Mouse (Mus musculus) 416B (cell line): ENCODE measurements around the gene Mum1.

Experiments used
- DNase-seq: peaks from one replicate; pipeline ENCODE4 v3.0.0; 2011; ENCODE audit warnings: low read depth

The Mum1 gene

DNA sequence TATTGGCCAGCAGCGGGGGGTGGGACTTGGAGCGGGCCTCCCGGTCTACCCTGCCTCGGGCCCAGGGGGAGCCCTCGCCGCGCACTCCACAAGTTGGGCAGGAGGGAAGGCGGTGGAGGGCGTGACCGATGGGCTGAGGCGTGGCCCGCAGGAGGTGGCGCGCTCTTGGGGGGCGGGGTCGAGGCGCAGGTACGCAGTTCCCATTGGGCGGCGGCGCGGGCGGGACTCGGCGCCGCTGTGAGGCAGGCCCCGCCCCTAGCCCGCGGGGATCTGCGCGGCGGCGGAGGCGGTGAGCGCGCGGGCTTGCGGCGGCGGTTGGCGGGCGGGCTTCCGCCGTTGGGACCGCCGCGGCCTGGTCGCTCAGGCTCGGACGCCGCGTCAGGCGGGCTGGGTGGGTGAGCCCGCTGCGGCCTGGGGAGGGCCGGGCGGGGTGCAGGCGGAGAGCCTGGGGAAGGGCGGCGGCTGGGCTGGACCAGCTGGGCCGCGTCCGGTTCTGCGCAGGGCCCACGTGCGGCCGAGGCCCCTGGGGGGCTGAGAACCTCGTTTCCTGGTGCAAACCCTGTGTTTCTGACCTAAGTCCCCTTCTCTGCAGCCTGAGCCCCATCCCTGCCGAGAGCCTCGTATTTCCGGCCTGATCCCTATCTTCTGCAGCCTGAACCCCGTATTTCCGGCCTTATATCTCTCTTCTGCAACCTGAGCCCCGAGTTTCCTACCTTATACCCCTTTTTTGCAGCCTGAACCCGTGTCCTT is at the start of gene Mum1:
Mum1 (plus strand) TSS at position 19 of the 750 bp plus-strand sequence.
- peak; percentile 99 for DNase-seq

DNA sequence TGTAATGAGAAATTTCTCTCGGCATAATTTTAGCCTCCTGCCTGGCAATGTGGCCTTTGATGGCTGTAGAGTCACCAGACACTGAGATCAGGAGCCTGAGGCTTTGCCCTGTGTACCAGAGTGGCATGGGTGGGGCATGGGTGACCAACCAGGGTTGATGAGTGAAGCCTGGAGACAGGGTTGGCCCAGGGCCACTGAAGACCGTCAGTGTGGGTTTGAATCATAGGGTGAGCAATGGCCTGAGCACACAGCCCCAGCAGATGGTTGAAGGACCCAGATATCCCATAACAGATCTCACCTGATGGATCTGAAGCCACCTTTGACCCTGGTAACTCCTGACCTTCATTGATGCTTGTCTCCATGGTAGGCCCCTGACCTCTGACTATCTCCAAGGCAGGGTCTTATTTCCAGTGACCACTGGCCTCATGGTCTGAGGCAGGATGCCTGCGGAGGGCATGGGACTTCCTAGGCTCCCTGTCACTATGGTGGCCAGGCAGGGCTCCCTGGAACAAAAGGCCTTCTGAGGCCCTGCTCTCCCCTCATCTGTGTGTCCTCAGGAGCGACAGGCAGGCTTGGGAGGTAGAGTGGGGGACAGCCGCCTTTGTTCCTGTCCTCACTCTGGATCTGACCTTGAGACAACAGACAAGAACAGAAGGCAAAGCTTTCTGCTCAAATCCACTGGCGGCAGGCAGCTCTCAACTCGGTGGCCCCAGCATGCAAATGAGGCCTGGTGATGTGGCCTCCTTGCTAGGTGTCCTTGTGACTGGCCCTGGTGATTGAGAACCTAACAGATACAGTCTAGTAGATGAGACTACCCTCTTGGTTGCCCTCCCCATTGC is 48.6 kb upstream of the Mum1 start:
- DNase-seq: no peak

DNA sequence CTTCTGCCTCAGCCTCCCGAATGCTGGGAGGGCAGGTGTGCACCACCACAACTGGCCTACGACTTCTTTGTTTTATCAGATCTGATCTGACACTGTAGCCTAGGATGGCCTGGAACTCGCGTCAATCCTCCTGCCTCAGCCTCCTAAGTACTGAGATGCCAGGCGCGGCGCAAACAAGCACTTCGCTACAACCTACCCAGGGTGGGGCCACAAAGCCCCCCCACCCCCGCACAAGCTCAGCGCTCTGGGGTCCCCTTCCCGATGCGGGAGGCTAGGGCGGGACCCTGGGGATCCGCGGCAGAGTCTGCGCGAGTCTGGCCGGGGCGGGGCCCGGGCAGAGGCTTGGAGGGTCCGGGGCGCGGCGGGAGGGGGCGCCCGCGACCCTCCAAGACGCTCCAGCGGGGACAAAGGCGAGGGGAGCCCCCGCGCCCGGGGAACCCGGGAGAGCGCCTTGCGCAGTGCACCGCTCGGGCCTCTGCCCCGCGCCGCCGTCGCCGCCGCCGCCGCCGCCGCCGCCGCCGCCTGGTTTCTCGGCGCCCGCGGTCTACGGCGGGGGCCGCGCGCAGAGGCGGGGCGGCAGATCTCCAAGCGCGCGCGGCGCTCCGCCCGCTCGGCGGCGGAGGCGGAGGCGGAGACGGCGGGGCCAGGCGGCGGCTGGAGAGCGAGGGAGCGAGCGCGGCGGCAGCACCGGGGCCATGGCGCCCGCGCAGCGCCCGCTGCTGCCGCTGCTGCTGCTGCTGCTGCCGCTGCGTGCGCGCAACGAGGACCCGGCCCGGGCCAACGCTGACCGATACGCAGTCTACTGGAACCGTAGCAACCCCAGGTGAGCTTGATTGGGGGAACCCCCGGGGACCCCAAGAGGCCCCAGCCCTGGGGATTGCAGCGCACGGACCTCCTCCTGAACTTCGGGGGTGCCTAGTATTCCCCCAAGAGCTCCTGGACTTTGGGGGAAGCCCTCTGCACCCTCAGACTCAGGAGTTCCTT is 46.9 kb upstream of the Mum1 start, which contains the start of gene Efna2:
Efna2 (plus strand) TSS at position 415 of the 984 bp plus-strand sequence.
- no peak for DNase-seq

DNA sequence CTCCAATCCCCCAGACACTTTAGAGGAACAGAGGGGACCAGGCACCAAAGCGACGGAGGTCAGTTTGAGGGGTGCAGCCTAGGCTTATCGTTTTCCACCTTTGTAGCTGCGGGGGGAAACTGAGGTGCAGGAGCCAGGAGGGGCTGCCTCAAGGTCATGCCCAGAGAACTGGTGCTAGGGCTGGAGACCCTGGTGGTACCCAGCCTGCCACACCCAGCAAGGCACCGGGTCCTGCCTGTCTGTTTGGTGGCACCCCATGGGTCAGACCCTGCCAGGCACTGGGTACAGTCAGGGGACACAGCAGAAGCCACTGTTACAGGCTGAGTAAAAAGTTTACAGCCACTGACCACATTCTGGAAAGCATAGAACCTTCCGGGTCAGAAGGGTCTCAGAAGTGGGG is 45.9 kb upstream of the Mum1 start:
- no peak for DNase-seq

DNA sequence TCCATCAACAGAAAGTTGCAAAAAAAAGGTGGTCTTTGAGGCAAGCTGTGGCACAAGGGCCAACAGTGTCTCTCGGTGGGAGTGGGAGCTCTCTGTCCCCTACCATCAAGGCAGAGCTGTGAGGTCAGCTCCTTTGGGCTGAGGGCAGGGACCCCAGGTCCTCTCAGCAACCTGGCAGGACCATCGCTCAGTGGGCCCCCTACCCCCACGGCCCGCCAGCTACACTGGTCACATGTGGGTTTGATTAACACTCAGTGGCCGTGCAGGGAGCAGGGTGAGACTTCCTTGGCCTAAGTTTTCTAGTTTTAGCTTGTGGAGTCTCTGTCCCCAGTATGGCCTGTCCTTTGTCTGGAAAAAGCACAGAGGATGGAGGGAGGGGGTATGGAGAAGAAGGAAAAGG is 45.4 kb upstream of the Mum1 start:
- no peak for DNase-seq

DNA sequence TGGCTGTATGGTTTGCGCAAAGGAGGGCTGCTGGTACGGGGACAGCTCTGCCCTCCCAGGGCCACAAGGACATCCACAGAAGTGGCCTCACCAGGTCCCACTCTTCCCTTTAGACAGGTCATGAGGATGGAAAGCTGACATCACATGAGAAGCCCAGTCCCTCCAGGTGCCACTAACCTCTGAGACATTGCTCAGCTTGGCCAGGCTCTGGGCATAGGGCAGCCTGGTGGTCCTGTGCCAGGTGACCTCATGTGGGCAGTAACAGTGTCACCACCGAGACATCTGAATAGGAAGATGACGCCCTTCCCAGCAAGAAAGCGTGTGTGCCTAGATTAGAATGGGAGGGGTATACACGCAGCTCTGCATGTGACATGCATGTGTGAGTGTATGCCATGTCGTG is 43.7 kb upstream of the Mum1 start:
- DNase-seq: no peak

DNA sequence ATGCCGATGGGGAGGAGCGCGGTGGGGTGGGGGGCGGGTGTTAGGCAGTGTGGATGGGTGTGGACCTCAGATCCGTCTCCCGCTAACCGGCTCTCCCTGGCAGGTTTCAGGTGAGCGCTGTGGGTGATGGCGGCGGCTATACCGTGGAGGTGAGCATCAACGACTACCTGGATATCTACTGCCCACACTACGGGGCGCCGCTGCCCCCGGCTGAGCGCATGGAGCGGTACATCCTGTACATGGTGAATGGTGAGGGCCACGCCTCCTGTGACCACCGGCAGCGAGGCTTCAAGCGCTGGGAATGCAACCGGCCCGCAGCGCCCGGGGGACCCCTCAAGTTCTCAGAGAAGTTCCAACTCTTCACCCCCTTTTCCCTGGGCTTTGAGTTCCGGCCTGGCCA is 39.6 kb upstream of the Mum1 start:
- no peak for DNase-seq

DNA sequence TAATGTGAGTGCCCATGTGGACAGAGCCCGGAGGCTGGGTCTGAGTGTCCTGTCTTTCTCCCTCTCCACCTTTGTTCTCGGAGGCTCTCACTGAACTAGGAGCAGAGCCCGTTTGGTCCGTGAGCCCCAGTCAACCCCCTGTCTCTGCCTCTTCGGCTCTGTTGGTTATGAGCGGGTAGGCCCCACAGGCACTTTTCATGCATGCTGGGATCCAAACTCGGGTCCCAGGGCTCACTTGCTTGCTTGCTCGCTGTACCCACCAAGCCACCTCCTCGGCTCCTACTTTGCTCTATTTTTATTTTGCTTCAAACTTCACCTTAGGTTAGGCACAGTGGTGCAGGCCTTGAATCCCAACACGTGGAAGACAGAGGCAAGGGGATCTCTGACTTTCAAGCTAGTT is 38.5 kb upstream of the Mum1 start:
- DNase-seq: no peak

DNA sequence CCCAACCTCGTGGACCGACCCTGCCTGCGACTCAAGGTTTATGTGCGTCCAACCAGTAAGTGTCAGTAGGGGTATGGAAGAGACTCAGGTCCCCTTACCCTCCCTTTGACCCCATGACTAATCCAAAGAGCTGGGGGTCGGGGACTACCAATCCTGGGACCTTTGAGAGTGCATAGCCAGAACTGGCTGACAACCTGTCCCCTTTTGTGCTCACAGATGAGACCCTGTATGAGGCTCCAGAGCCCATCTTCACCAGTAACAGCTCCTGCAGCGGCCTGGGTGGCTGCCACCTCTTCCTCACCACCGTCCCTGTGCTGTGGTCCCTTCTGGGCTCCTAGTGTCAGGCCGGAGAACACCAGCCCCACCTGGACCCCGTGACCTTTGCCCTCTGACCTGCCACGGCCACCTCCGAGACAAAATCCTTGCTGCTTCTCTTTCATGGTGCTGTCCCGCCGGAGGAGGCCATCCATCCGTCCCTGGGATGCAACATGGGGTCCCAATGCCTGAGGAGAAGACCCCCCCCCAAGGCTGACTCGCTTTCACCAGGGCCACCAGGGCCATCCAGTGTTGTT is 37.7 kb upstream of the Mum1 start:
- DNase-seq: no peak

DNA sequence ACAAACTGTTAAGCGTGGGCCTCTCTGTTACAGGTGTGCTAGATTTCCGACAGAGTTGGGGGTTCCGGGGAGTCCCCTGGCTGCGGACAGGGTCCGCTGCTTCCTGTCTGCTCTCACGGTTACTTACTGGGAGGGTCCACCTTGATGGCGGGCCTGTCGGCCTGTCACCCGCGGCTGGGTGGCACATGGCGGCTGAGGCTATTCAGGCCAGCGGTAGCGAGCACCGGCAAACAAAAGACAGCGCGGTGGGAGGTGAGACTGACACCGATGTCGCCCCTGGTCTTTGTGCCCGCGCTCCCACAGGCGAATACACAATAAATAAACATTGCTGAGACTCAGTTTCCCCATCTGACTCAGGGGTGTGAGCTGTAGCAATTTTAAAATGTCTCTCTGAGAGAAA is 36.2 kb upstream of the Mum1 start:
- no peak for DNase-seq

DNA sequence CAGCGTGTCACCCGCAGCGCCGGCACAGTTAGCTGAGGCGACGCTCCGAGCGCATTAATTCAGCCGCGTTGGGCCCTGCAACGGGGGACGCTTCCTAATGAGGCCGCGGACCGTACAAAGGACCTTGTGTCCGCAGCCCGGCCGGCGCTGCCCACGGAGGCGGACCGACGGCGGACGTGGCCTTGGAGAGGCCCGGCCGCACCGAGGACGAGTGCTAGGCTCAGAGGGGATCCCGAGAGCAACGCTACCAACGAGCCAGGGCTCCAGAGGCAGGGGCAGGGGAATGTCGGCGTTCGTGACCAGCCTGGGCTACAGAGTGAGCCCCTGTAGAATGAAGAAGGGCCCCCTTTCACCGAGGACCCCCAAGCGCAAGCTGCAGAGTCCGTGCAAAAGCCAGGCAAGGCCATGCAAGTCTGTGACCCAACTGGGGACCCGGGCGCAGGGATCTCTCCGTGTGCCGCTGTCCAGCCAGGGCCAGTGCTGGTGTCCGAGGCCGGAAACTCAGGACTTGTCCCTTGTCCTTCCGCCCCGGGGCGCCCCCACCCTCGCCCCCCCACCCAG is 35.7 kb upstream of the Mum1 start:
- no peak for DNase-seq

DNA sequence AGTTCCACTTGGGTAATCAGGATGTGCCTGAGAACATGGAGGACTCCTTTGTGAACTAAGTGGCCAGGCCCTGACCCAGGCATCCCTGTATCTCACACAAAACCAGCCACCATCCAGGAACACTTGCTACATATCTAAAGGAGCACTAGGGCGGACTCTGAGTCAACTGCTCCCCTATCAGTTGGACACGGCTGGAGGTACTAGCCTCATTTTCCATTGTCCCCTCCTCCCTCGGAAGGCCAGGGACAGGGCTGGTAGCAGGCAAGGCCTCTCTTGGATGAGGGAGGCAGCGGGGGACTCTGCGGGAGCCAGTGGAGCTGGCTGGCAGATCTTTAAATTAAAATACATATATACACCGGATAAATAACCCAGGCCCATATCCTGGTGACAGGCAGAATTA is 32.3 kb upstream of the Mum1 start:
- no peak for DNase-seq

DNA sequence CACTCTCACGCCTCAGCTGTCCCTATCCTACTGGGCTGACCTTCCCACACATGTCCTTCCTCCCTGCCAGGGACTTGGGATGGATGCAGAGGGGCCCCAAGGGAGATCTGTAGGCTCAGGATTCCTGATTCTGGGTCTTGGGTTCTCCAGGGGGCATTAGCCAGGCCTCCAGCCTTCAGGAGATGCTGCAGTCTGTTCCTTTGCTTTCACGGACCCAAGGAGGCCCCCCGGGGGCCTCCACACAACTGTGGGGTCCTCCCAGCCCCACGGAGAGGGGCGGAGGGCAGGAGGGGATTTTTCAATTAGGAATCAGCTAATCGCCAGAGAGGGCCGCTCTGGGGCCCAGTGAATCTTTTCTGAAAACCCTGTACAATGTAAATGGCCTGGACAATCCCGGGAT is 31.8 kb upstream of the Mum1 start:
- no peak for DNase-seq

DNA sequence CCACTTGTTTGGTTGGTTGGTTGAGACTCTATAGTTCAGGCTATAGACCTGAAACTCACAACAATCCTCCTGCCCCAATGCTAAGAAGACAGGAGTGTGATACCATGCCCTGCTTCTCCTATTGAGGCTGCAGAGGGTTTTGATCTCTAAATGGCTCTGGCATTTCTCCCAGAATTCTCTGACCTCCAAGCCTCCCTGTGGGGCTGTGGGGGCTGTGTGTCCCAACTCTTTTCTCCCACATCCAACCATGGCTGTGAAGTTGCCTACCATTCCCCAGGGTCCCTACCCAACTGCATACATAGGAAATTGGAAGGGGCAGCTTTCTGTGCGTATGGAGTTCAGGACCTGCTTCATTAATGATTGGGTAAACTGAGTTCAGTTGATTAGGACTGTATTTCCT is 30.1 kb upstream of the Mum1 start:
- no peak for DNase-seq

DNA sequence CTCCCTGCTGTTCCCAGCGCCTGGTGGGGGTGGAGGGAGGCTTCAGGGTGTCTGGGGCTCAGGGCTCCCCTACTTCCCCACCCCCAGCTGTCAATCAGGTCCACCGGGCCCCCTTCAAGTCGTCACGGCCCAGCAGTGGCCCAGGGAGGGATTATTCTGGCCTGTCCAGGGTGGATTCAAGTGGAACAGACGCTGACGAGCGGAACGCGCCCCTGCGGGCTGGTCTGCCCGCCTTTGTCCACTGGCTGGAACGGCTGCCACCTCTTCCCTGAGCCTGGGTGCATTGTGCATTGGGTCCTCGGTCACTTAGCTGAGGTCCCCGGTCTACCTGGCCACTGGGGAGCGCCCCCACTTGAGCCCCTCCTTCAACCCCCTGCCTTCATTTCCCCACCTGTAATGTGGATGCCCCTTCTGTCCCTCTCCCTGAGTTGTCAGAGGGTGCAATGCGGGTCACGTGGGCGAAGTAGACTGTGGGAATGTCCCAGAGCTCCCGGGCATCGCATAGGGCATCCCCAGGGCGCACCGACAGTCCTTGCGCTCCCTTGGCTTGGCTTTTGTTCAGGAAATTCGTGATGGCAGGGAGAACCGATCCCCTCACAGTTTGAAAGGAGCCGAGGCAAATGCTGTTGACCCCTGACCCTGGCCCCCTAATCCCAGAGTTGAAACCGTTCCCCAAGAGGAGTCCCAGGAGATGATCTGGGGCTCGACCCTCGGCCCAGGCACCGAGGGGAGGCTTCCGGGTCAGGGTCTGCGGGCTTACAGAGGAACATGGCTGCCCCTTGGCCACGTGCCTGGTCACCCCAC is 29.3 kb upstream of the Mum1 start:
- no peak for DNase-seq

DNA sequence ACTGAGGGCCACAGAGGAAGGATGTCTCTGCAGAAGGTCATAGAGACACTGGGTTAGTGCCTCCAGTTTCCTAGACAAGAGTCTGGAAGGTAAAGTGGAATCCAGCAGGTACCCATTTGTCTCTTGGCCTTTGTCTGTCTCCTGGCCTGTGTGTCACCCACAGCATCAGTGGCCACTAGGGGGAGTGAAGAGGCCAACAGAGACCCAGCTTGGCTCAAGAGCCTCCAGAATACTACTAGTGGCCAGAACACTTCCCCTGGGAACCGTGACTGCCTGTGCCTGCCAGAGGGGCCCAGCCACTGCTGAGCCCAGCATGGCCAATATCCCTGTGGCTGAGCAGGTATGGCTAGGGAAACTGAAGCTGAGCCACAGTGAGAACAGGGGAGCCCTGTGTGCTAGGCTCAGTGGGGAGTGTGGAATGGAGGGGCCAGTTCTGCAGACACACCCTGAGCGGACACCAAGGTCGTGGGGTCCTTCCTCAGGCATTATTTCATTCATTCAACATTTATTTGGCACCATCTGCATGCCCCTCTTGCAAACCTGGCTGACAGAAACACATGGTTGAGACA is 26.7 kb upstream of the Mum1 start:
- peak; percentile 87 for DNase-seq

DNA sequence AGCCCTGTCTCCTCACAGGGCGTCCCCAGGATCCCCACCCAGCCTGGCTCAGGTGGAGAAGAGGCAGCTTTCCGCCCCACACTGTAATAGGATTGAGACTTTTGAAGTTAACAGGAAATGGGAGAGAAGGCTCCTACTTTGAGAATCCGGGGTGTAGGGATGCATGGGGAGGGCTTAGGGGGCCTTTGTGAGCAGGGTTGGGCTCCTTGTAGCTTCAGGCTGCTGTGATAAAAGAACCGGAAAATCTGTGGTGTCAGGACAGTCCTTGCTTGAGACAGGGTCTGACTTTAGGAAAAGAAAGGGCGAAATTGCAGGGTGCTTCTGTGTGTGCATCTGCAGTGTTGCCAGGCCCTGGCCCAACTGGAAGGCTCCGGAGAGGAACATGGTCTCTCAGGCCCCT is 25.7 kb upstream of the Mum1 start:
- no peak for DNase-seq

DNA sequence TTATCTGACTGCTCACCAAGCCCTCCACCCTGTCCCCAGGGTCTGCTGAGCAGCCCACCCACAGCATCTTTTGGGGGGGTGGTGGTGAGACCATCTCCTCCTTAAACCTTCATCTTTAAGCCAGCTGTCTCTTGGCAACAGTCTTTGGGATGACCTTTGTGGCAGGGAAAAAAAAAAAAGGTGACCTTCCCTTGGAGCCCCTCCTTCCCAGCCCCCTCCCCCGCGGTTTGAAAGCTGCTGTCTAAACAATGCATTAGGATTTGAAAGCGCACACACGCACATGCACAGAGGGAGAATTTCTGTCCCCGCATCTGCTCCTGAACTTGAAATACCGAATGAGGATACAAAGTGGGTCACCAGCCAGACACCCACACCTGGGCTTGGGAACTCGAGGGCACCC is 22.2 kb upstream of the Mum1 start:
- no peak for DNase-seq

DNA sequence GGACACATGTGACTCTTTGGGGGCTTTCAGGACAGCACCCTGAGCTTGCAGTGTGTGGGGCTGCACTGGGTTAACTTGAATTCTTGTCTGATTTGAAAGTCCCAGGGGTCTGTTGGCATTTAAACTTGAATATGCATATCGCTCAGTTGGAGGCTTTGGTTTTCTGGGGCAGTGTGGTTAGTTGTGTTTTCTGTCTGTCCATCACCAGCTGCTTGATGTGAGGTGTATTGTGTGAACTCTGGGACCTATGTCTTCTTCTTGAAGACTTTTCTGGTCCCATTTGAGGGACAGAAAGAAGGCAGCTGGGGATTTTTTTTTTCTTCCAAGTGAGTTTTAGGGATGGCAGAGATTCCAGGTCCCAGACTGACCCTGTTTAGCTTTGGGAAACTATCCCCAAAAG is 19.0 kb upstream of the Mum1 start:
- no peak for DNase-seq

DNA sequence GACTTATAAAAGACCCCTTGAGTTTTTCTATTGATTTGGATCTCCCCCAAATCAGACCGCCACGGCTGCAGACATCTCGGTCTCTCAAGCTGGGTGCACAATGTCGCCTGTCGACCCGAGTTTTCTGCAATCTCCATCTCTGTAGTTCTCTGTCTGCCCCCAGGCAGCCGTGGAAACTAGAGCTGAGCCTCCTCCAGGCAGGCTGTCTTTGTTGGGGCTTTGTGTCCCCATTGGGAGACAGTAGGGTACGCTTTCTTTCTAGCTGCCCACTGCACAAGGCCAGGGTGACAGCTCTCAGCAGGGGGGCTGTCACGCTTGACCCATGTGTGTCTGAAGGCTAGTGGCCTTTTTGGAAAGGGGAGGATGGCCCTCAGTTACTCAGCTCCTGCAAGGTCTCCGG is 18.6 kb upstream of the Mum1 start:
- no peak for DNase-seq
